Mouse (Mus musculus): Measurements from ENCODE around the gene Ect2l. TPM values are rescaled to one million over a fixed set of nuclear protein-coding genes. Genes with fewer than 3 reads are reported as not detected.
A peak's percentile ranks its signal among the peaks of the same experiment; 100 is the strongest.

Ect2l gene
- 0.28 and 0.70 TPM in 2 replicates for polyA plus RNA-seq (2014; fragmentation: Nextera tagmentation; extraction: Ambion mirVana)

DNA sequence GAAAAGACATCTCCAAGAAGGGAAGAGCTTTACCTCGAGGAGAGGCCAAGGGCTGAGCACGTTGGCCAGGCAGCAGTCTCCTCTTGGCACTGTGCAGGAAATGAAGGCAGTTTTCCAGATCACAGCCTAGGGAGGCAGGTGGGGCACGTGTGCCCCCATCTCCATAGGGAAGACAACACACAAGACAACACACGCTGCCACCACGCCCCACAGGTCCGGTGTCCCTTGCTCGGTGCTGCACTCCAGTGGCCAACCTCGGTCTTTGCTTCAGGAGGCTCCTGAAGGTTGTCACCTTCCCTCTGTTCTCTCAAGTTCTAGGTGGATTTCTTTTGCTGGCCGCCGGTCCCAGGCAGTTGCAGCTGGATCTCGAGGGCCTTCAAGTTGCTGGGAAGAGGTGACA lies at the start of gene Ect2l:
Gene Ect2l, minus strand, starts transcription at position 165 of the 400 bp plus-strand sequence.
- WGBS: 14% methylated on average over 11 of the region's 11 CpGs
- Histone ChIP-seq H3K9ac (replicated peaks; ENCODE audit: low read depth, low read length) (no peak within 1 kb of the TSS), H3K9me3 (ENCODE audit: control insufficient read depth, low read length) (no peaks in the 10 kb centered on the region), H3K4me3 (ENCODE audit: low read depth, low read length) (no peak within 1 kb of the TSS), H3K27ac (ENCODE audit: low read depth, low read length) (no peak within 1 kb of the TSS), H3K4me2 (ENCODE audit: low read depth, low read length) (no peak within 1 kb of the TSS), H3K4me1 (ENCODE audit: control insufficient read depth, insufficient read depth, low read length) (no peaks in the 10 kb centered on the region), H3K36me3 (ENCODE audit: control insufficient read depth, insufficient read depth, low read length) (no peaks in the 10 kb centered on the region), H3K27me3 (ENCODE audit: control insufficient read depth, insufficient read depth, low read length) (no peaks in the 10 kb centered on the region)
- peak; percentile 68; the same call in 1 of the 2 replicates for ATAC-seq (ENCODE audit: low read depth)

DNA sequence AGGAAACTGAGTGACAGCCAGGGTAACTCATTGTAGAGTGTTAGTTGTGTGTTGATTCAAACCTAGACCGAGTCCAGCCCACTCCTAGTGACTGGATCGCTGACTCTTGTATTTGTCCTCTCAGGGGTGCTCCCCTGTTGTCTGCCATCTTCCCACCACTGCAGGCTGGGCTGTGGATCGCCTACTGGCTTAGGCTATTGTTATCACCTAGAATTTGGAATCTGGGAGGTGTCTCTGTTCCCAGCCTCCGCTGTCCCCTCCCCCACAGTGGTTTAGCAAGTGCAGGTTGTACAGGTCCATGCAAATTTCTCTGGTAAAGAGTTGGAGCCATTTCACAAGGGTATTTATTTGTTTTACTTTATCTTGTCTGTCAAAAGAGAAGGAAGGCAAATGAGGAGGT lies 40.7 kb upstream of the Ect2l start:
- H3K36me3 ChIP-seq (ENCODE audit: control insufficient read depth, insufficient read depth, low read length): no peaks in the 10 kb centered on the region
- WGBS: 81% methylated on average over 4 of the region's 4 CpGs
- H3K9ac ChIP-seq (replicated peaks; ENCODE audit: low read depth, low read length): no peak overlapping the region
- H3K27ac ChIP-seq (ENCODE audit: low read depth, low read length): no peak overlapping the region
- no peaks in the 10 kb centered on the region for H3K4me1 ChIP-seq (ENCODE audit: control insufficient read depth, insufficient read depth, low read length)
- no peak overlapping the region for H3K4me2 ChIP-seq (ENCODE audit: low read depth, low read length)
- H3K4me3 ChIP-seq (ENCODE audit: low read depth, low read length): no peak overlapping the region
- no peaks in the 10 kb centered on the region for H3K27me3 ChIP-seq (ENCODE audit: control insufficient read depth, insufficient read depth, low read length)
- no peak for ATAC-seq (ENCODE audit: low read depth)
- no peaks in the 10 kb centered on the region for H3K9me3 ChIP-seq (ENCODE audit: control insufficient read depth, low read length)

GRCm38 (mm10) chr10:18243614-18244013 lies 32.9 kb upstream of the Ect2l start:
- ATAC-seq (ENCODE audit: low read depth): no peak
- Histone ChIP-seq H3K9ac (replicated peaks; ENCODE audit: low read depth, low read length) (no peak overlapping the region), H3K9me3 (ENCODE audit: control insufficient read depth, low read length) (no peaks in the 10 kb centered on the region), H3K4me3 (ENCODE audit: low read depth, low read length) (no peak overlapping the region), H3K27me3 (ENCODE audit: control insufficient read depth, insufficient read depth, low read length) (no peaks in the 10 kb centered on the region), H3K36me3 (ENCODE audit: control insufficient read depth, insufficient read depth, low read length) (no peaks in the 10 kb centered on the region), H3K4me2 (ENCODE audit: low read depth, low read length) (no peak overlapping the region), H3K4me1 (ENCODE audit: control insufficient read depth, insufficient read depth, low read length) (no peaks in the 10 kb centered on the region), H3K27ac (ENCODE audit: low read depth, low read length) (no peak overlapping the region)
- WGBS: 74% methylated on average over 2 of the region's 2 CpGs

- no peak overlapping the region for H3K9ac ChIP-seq (replicated peaks; ENCODE audit: low read depth, low read length)
- ATAC-seq (ENCODE audit: low read depth): no peak
- H3K27ac ChIP-seq (ENCODE audit: low read depth, low read length): no peak overlapping the region
- H3K9me3 ChIP-seq (ENCODE audit: control insufficient read depth, low read length): no peaks in the 10 kb centered on the region
- peaks cover 5% of the 10 kb centered on the region; the same call in 1 of the 2 replicates for H3K4me1 ChIP-seq (ENCODE audit: control insufficient read depth, insufficient read depth, low read length)
- H3K27me3 ChIP-seq (ENCODE audit: control insufficient read depth, insufficient read depth, low read length): no peaks in the 10 kb centered on the region
- 88% methylated on average over 7 of the region's 7 CpGs for WGBS
- H3K36me3 ChIP-seq (ENCODE audit: control insufficient read depth, insufficient read depth, low read length): no peaks in the 10 kb centered on the region
- H3K4me2 ChIP-seq (ENCODE audit: low read depth, low read length): no peak overlapping the region
- no peak overlapping the region for H3K4me3 ChIP-seq (ENCODE audit: low read depth, low read length)
Measured at GRCm38 (mm10) chr10:18237191-18237590, 26.5 kb upstream of the Ect2l start.

DNA sequence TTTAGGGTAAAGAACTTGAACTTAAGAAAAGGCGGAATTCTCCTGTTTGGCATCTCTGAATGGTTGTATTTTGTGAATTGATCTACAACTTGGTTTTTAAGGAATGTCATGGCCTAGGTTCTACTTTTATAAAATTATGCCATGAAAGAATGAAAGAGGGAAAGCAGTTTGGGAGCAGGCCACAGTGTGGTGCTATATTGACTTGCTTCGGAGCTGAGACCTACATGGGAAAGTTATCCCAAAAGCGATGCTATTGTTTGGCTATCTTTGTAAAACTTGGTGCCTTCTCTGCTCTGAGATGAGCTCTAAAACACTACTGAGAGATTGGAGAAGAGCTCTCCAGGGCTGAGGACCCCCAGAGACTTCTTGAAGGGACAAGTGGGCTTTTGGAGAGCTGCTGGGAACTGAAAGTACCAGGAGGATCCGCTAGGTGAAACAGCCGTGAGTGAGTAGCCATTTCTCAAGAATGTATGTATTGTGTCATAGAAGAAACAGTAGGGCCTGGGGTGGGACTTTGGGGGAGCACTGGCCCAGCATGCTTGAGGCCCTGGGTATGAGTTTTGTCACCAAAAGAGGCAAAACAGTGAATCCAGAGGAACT lies 25.7 kb upstream of the Ect2l start:
- Histone ChIP-seq H3K4me3 (ENCODE audit: low read depth, low read length) (no peak overlapping the region), H3K4me1 (ENCODE audit: control insufficient read depth, insufficient read depth, low read length) (peaks cover 5% of the 10 kb centered on the region; the same call in 1 of the 2 replicates), H3K9me3 (ENCODE audit: control insufficient read depth, low read length) (no peaks in the 10 kb centered on the region), H3K36me3 (ENCODE audit: control insufficient read depth, insufficient read depth, low read length) (no peaks in the 10 kb centered on the region), H3K27me3 (ENCODE audit: control insufficient read depth, insufficient read depth, low read length) (no peaks in the 10 kb centered on the region), H3K27ac (ENCODE audit: low read depth, low read length) (no peak overlapping the region), H3K4me2 (ENCODE audit: low read depth, low read length) (no peak overlapping the region), H3K9ac (replicated peaks; ENCODE audit: low read depth, low read length) (no peak overlapping the region)
- ATAC-seq (ENCODE audit: low read depth): no peak
- 81% methylated on average over 5 of the region's 5 CpGs for WGBS

DNA sequence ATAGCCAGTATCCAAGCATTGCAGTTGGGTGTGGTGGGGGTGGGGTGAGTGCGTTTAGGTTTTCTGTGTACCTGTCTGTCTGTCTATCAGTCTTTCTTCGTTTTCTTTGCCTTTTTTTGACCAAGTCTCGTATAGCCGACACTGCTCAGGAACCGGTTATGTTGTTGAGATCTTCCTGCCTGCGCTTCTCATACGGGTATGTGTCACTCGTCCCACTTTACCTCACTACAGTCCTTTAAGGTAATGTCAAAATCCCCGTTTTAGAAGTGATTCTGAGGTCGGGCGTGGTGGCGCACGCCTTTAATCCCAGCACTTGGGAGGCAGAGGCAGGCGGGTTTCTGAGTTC lies 24.7 kb upstream of the Ect2l start:
- 11% methylated on average over 14 of the region's 14 CpGs for WGBS
- Histone ChIP-seq H3K4me1 (ENCODE audit: control insufficient read depth, insufficient read depth, low read length) (peaks cover 5% of the 10 kb centered on the region; the same call in 1 of the 2 replicates), H3K27ac (ENCODE audit: low read depth, low read length) (no peak overlapping the region), H3K27me3 (ENCODE audit: control insufficient read depth, insufficient read depth, low read length) (no peaks in the 10 kb centered on the region), H3K4me2 (ENCODE audit: low read depth, low read length) (peak overlapping the region; percentile 37), H3K9ac (replicated peaks; ENCODE audit: low read depth, low read length) (peak overlapping the region; percentile 48; the same call in 1 of the 2 replicates), H3K36me3 (ENCODE audit: control insufficient read depth, insufficient read depth, low read length) (no peaks in the 10 kb centered on the region), H3K4me3 (ENCODE audit: low read depth, low read length) (peak overlapping the region; percentile 46), H3K9me3 (ENCODE audit: control insufficient read depth, low read length) (no peaks in the 10 kb centered on the region)
- peak; percentile 68 for ATAC-seq (ENCODE audit: low read depth)

- peak; percentile 99 for ATAC-seq (ENCODE audit: low read depth)
- peak within 1 kb of the TSS; percentile 73 for H3K4me2 ChIP-seq (ENCODE audit: low read depth, low read length)
- no peaks in the 10 kb centered on the region for H3K27me3 ChIP-seq (ENCODE audit: control insufficient read depth, insufficient read depth, low read length)
- no peaks in the 10 kb centered on the region for H3K36me3 ChIP-seq (ENCODE audit: control insufficient read depth, insufficient read depth, low read length)
- no peaks in the 10 kb centered on the region for H3K9me3 ChIP-seq (ENCODE audit: control insufficient read depth, low read length)
- H3K9ac ChIP-seq (replicated peaks; ENCODE audit: low read depth, low read length): peak within 1 kb of the TSS; percentile 48
- H3K27ac ChIP-seq (ENCODE audit: low read depth, low read length): peak within 1 kb of the TSS; percentile 58
- peaks cover 5% of the 10 kb centered on the region; the same call in 1 of the 2 replicates for H3K4me1 ChIP-seq (ENCODE audit: control insufficient read depth, insufficient read depth, low read length)
- WGBS: under 1% methylated on average over 41 of the region's 41 CpGs
- H3K4me3 ChIP-seq (ENCODE audit: low read depth, low read length): peak within 1 kb of the TSS; percentile 46
Measured at GRCm38 (mm10) chr10:18234560-18235401, 24.1 kb upstream of the Ect2l start, which contains the start of gene Ccdc28a. Gene Ccdc28a, minus strand, starts transcription at chr10:18234998.

DNA sequence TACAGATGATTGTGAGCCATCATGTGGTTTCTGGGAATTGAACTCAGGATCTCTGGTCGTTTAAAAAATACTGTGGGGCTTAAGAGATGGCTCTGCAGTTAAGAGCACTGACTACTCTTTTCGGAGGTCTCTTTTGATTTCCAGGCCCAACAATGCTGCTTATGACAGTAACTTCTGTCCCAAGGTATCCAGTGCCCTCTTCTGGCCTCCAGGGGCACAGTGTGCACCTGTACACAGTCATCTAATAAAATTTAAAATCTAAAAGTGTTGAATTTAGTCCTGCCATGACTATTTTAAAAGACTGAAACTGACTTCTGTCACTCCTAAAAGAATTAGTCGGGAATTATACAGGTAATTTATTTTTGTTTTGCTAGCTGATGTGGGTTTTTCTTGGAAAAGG lies 23.2 kb upstream of the Ect2l start:
- Histone ChIP-seq H3K27me3 (ENCODE audit: control insufficient read depth, insufficient read depth, low read length) (no peaks in the 10 kb centered on the region), H3K9me3 (ENCODE audit: control insufficient read depth, low read length) (no peaks in the 10 kb centered on the region), H3K4me1 (ENCODE audit: control insufficient read depth, insufficient read depth, low read length) (peaks cover 5% of the 10 kb centered on the region; the same call in 1 of the 2 replicates), H3K9ac (replicated peaks; ENCODE audit: low read depth, low read length) (no peak overlapping the region), H3K4me2 (ENCODE audit: low read depth, low read length) (no peak overlapping the region), H3K4me3 (ENCODE audit: low read depth, low read length) (no peak overlapping the region; the same call in 1 of the 2 replicates), H3K27ac (ENCODE audit: low read depth, low read length) (no peak overlapping the region), H3K36me3 (ENCODE audit: control insufficient read depth, insufficient read depth, low read length) (no peaks in the 10 kb centered on the region)
- no peak for ATAC-seq (ENCODE audit: low read depth)
- 59% methylated on average over 3 of the region's 3 CpGs for WGBS

GRCm38 (mm10) chr10:18224386-18224785 lies 13.7 kb upstream of the Ect2l start:
- H3K9me3 ChIP-seq (ENCODE audit: control insufficient read depth, low read length): no peaks in the 10 kb centered on the region
- no peak for ATAC-seq (ENCODE audit: low read depth)
- no peaks in the 10 kb centered on the region for H3K4me1 ChIP-seq (ENCODE audit: control insufficient read depth, insufficient read depth, low read length)
- H3K27me3 ChIP-seq (ENCODE audit: control insufficient read depth, insufficient read depth, low read length): no peaks in the 10 kb centered on the region
- H3K27ac ChIP-seq (ENCODE audit: low read depth, low read length): no peak overlapping the region
- H3K36me3 ChIP-seq (ENCODE audit: control insufficient read depth, insufficient read depth, low read length): no peaks in the 10 kb centered on the region
- H3K4me3 ChIP-seq (ENCODE audit: low read depth, low read length): no peak overlapping the region
- WGBS: 93% methylated on average over 3 of the region's 3 CpGs
- H3K9ac ChIP-seq (replicated peaks; ENCODE audit: low read depth, low read length): no peak overlapping the region
- no peak overlapping the region for H3K4me2 ChIP-seq (ENCODE audit: low read depth, low read length)

Measured in neural tube, embryonic 14.5 days (tissue).